Comparison of ENCODE assay signal across 20 mouse cellular contexts in the genomic region with DNA sequence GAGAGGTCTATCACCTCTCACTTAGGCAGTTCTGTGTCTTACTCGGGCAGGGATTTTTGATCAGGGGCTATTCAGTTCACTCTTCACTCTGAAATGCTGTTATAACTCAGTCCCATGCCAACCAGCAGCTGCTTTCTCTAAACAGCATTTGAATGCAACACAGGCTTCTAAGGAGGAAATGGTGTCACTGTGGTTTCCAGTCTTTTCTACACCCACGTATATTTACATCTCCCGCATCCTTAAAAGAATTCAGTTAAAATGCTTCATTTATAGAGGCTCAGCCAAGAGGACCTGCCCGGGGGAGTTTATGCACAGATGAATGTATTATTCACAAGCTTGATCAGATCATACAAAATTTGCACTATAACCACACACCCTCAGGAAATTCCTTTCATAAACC.
A peak's percentile ranks its signal among the peaks of the same experiment; 100 is the strongest.
DNase-seq lines count a peak whose midpoint lies in the region; ATAC-seq and TF ChIP-seq lines count a peak whose summit lies in the region.
"Had no signal": no experiment of that assay in that cellular context is flagged by ENCODE, and none has a peak within 500 bp of the region (broad histone marks: within the 10 kb centered on the region; RNA-seq: fewer than 3 reads in every experiment).

No protein-coding gene starts in this region.

- dilution Hi-C loops in CH12.LX (cut with MboI; ENCODE audit: extremely low pct_ligation_motif_present, extremely low pct_unique_long_range_greater_than_20kb, low sequenced_read_pairs): no loop called here

- H3K27me3 ChIP-seq in forebrain, embryonic 13.5 days: no peaks in the 10 kb centered on the region
- no peaks in the 10 kb centered on the region for H3K27me3 ChIP-seq in forebrain, embryonic 11.5 days (ENCODE audit: control insufficient read depth, insufficient read depth, low read length)
- H3K27me3 ChIP-seq in hindbrain, embryonic 15.5 days: no peaks in the 10 kb centered on the region
- no peaks in the 10 kb centered on the region for H3K27me3 ChIP-seq in hindbrain, embryonic 13.5 days
- no peaks in the 10 kb centered on the region for H3K27me3 ChIP-seq in CH12.LX (replicated peaks)
- H3K27me3 ChIP-seq: hindbrain, embryonic 12.5 days; intestine, embryonic 15.5 days; limb, embryonic 15.5 days; liver, embryonic 15.5 days; neural tube, embryonic 13.5 days had no signal

- no peak for TF ChIP-seq CTCF in CH12.LX (conservative IDR thresholded peaks at IDR 0.05 in 1 of 2, IDR thresholded peaks at IDR 0.05 in 1 of 2; ENCODE audit: low read depth in 2 of 2, low read length in 2 of 2)

- no peaks in the 10 kb centered on the region for H3K4me1 ChIP-seq in forebrain, embryonic 13.5 days
- no peaks in the 10 kb centered on the region for H3K4me1 ChIP-seq in forebrain, embryonic 11.5 days (replicated peaks; ENCODE audit: control insufficient read depth, insufficient read depth, low read length)
- peaks cover 7% of the 10 kb centered on the region; the same call in 1 of the 2 replicates for H3K4me1 ChIP-seq in hindbrain, embryonic 15.5 days (replicated peaks)
- H3K4me1 ChIP-seq in hindbrain, embryonic 13.5 days (replicated peaks): peaks cover 5% of the 10 kb centered on the region
- H3K4me1 ChIP-seq in CH12.LX (ENCODE audit: control insufficient read depth in 1 of 2, insufficient read depth in 2 of 2): 0 out of 4 replicates have a peak, but pooled peaks cover 0 to 3% of the 10 kb centered on the region in 2 experiments
- H3K4me1 ChIP-seq: hindbrain, embryonic 12.5 days; intestine, embryonic 15.5 days; limb, embryonic 15.5 days; liver, embryonic 15.5 days had no signal

- WGBS in forebrain, embryonic 13.5 days: 57% methylated on average over 4 of the region's 4 CpGs
- 79% methylated on average over 4 of the region's 4 CpGs for whole genome bisulfite sequencing in forebrain, embryonic 11.5 days
- 56% methylated on average over 4 of the region's 4 CpGs for WGBS in hindbrain, embryonic 15.5 days
- WGBS in hindbrain, embryonic 13.5 days: 69% methylated on average over 4 of the region's 4 CpGs

- DNase-seq in forebrain, embryonic 11.5 days (ENCODE audit: low spot score): no peak
- DNase-seq in left cerebral cortex, postnatal 25 days (ENCODE audit: low spot score in 2 of 2): peak; percentile 13 to 58
- no peak for DNase-seq in left cerebral cortex, postnatal 4 days
- peak; percentile 17 for DNase-seq in CH12.LX (ENCODE audit: extremely low read depth)
- DNase-seq in kidney, postnatal 14 days: no peak
- DNase-seq: adrenal gland, postnatal 25 days; cerebellum, adult 2 months; cerebellum, postnatal 36 days; gastrocnemius, postnatal 36 days had no signal

- intact Hi-C loops in left cerebral cortex, postnatal 25 days (cut with DNase I): no loop called here
- intact Hi-C loops in left cerebral cortex, postnatal 4 days (cut with DNase I): no loop called here

- no peak overlapping the region for H3K27ac ChIP-seq in forebrain, embryonic 13.5 days
- no peak overlapping the region for H3K27ac ChIP-seq in forebrain, embryonic 11.5 days (ENCODE audit: low read depth, low read length)
- 0 out of 2 replicates have a peak overlapping the region, but pooled peaks have one; percentile 30 for H3K27ac ChIP-seq in hindbrain, embryonic 15.5 days (replicated peaks)
- H3K27ac ChIP-seq in hindbrain, embryonic 13.5 days: no peak overlapping the region
- H3K27ac ChIP-seq in CH12.LX (ENCODE audit: insufficient read depth, low read depth): no peak overlapping the region
- H3K27ac ChIP-seq: hindbrain, embryonic 12.5 days; intestine, embryonic 15.5 days; limb, embryonic 15.5 days; liver, embryonic 15.5 days; macrophage; neural tube, embryonic 13.5 days; stomach, postnatal 0 days had no signal

- no peak overlapping the region for H3K4me2 ChIP-seq in forebrain, embryonic 13.5 days
- no peak overlapping the region for H3K4me2 ChIP-seq in forebrain, embryonic 11.5 days (ENCODE audit: low read depth, low read length, severe bottlenecking)
- no peak overlapping the region for H3K4me2 ChIP-seq in hindbrain, embryonic 15.5 days
- no peak overlapping the region for H3K4me2 ChIP-seq in hindbrain, embryonic 13.5 days
- no peak overlapping the region for H3K4me2 ChIP-seq in CH12.LX (ENCODE audit: insufficient read depth, low read depth, poor library complexity, severe bottlenecking)
- H3K4me2 ChIP-seq: hindbrain, embryonic 12.5 days; intestine, embryonic 15.5 days; limb, embryonic 15.5 days; liver, embryonic 15.5 days; midbrain, embryonic 11.5 days; neural tube, embryonic 13.5 days had no signal

- no peak for TF ChIP-seq RAD21 in CH12.LX (IDR thresholded peaks at IDR 0.05; ENCODE audit: low read depth, low read length)

- in situ Hi-C loops in CH12.LX (cut with MboI; ENCODE audit: low pct_ligation_motif_present, low pct_unique_long_range_greater_than_20kb, low sequenced_read_pairs): no loop called here

- H3K9me3 ChIP-seq in forebrain, embryonic 13.5 days (replicated peaks): no peaks in the 10 kb centered on the region
- H3K9me3 ChIP-seq in forebrain, embryonic 11.5 days (ENCODE audit: control insufficient read depth, low read length): no peaks in the 10 kb centered on the region
- H3K9me3 ChIP-seq in hindbrain, embryonic 15.5 days: no peaks in the 10 kb centered on the region
- no peaks in the 10 kb centered on the region for H3K9me3 ChIP-seq in hindbrain, embryonic 13.5 days
- peaks cover 20% of the 10 kb centered on the region for H3K9me3 ChIP-seq in CH12.LX (replicated peaks; ENCODE audit: low read length)
- H3K9me3 ChIP-seq: hindbrain, embryonic 12.5 days; intestine, embryonic 15.5 days; limb, embryonic 15.5 days; liver, embryonic 15.5 days; neural tube, embryonic 13.5 days had no signal

- no peak overlapping the region for H3K9ac ChIP-seq in forebrain, embryonic 13.5 days
- H3K9ac ChIP-seq in forebrain, embryonic 11.5 days (ENCODE audit: low read length): no peak overlapping the region
- no peak overlapping the region for H3K9ac ChIP-seq in hindbrain, embryonic 15.5 days
- H3K9ac ChIP-seq in hindbrain, embryonic 13.5 days: no peak overlapping the region
- H3K9ac ChIP-seq in CH12.LX (ENCODE audit: insufficient read depth, low read depth): no peak overlapping the region
- H3K9ac ChIP-seq: hindbrain, embryonic 12.5 days; intestine, embryonic 15.5 days; limb, embryonic 15.5 days; liver, embryonic 15.5 days; neural tube, embryonic 13.5 days had no signal

- H3K79me2 ChIP-seq in CH12.LX (replicated peaks; ENCODE audit: control insufficient read depth, extremely low read depth, insufficient read depth, poor library complexity, severe bottlenecking): no peaks in the 10 kb centered on the region

- H3K36me3 ChIP-seq in forebrain, embryonic 13.5 days (ENCODE audit: poor library complexity, severe bottlenecking): no peaks in the 10 kb centered on the region
- H3K36me3 ChIP-seq in forebrain, embryonic 11.5 days (ENCODE audit: control insufficient read depth, insufficient read depth, low read length): no peaks in the 10 kb centered on the region
- no peaks in the 10 kb centered on the region for H3K36me3 ChIP-seq in hindbrain, embryonic 15.5 days
- H3K36me3 ChIP-seq in hindbrain, embryonic 13.5 days: no peaks in the 10 kb centered on the region
- H3K36me3 ChIP-seq in CH12.LX (replicated peaks in 1 of 2; ENCODE audit: control insufficient read depth in 1 of 2, insufficient read depth in 1 of 2, low read length in 1 of 2): no peaks in the 10 kb centered on the region
- H3K36me3 ChIP-seq: hindbrain, embryonic 12.5 days; intestine, embryonic 15.5 days; limb, embryonic 15.5 days; liver, embryonic 15.5 days; neural tube, embryonic 13.5 days had no signal

- no peak for TF ChIP-seq EP300 in CH12.LX (IDR thresholded peaks at IDR 0.05; ENCODE audit: low read length)

- no peak overlapping the region for H3K4me3 ChIP-seq in forebrain, embryonic 13.5 days
- H3K4me3 ChIP-seq in forebrain, embryonic 11.5 days (ENCODE audit: low read depth, low read length): no peak overlapping the region
- no peak overlapping the region for H3K4me3 ChIP-seq in hindbrain, embryonic 15.5 days
- H3K4me3 ChIP-seq in hindbrain, embryonic 13.5 days: no peak overlapping the region
- no peak overlapping the region for H3K4me3 ChIP-seq in CH12.LX (replicated peaks in 1 of 3; ENCODE audit: low read depth in 2 of 3, low read length in 2 of 3, poor library complexity in 1 of 3)
- H3K4me3 ChIP-seq: hindbrain, embryonic 12.5 days; intestine, embryonic 15.5 days; limb, embryonic 15.5 days; liver, embryonic 15.5 days; neural tube, embryonic 13.5 days had no signal

- no peak for TF ChIP-seq POLR2A in CH12.LX (IDR thresholded peaks at IDR 0.05; ENCODE audit: low read depth, low read length)

- 0 out of 2 replicates have a peak, but pooled peaks have one; percentile 16 for ATAC-seq in forebrain, embryonic 13.5 days
- ATAC-seq in forebrain, embryonic 11.5 days (replicated peaks; ENCODE audit: low FRiP score): no peak
- no peak for ATAC-seq in hindbrain, embryonic 15.5 days (ENCODE audit: low FRiP score, low read depth)
- ATAC-seq in hindbrain, embryonic 13.5 days (ENCODE audit: low FRiP score): no peak
- ATAC-seq: intestine, embryonic 15.5 days had no signal

TF ChIP-seq in CH12.LX, 34 proteins besides CTCF, POLR2A, EP300 and RAD21:
- TF ChIP-seq KAT2A (IDR thresholded peaks at IDR 0.05; ENCODE audit: insufficient replicate concordance, low read length) (no peak), POLR2AphosphoS2 (IDR thresholded peaks at IDR 0.05; ENCODE audit: low read depth, low read length) (no peak), BHLHE40 (IDR thresholded peaks at IDR 0.05; ENCODE audit: low read depth, low read length) (no peak), E2F4 (IDR thresholded peaks at IDR 0.05; ENCODE audit: insufficient replicate concordance, low read depth, low read length) (no peak), PAX5 (IDR thresholded peaks at IDR 0.05; ENCODE audit: low read length) (no peak), RCOR1 (conservative IDR thresholded peaks at IDR 0.05; ENCODE audit: low read depth, low read length) (no peak), HCFC1 (IDR thresholded peaks at IDR 0.05; ENCODE audit: low read depth, low read length) (no peak), MEF2A (IDR thresholded peaks at IDR 0.05; ENCODE audit: borderline replicate concordance, low read depth, low read length) (no peak), CHD1 (IDR thresholded peaks at IDR 0.05; ENCODE audit: low read depth, low read length) (no peak), TBP (conservative IDR thresholded peaks at IDR 0.05; ENCODE audit: low read depth, low read length) (no peak), ZC3H11A (IDR thresholded peaks at IDR 0.05; ENCODE audit: low read depth, low read length) (no peak), USF1 (IDR thresholded peaks at IDR 0.05; ENCODE audit: low read depth, low read length) (no peak)

Comparison
In these comparisons a context has a peak if more than half of its experiments do, and no peak if none do; other contexts are left out.
1. DNase-seq: peak in left cerebral cortex, postnatal 25 days (2 of 2) and CH12.LX (single experiment); none in forebrain, embryonic 11.5 days (single experiment), left cerebral cortex, postnatal 4 days (single experiment) and kidney, postnatal 14 days (single experiment).